Mouse (Mus musculus): Measurements from ENCODE around the gene Arhgap25. TPM values are rescaled to one million over a fixed set of nuclear protein-coding genes. Genes with fewer than 3 reads are reported as not detected.
"Not testable (repeated sequence)": the region's sequence is repeated elsewhere in the genome, so short reads cannot be mapped to it uniquely, and the experiment has no call there.

Gene Arhgap25
- total RNA-seq, 2 experiments from 2014 or later: 0.57 to 0.87 TPM

GRCm38 (mm10) chr6:87536270-87536669, 3.2 kb upstream of the Arhgap25 start:
- no peak for DNase-seq (ENCODE audit: low spot score)

- DNase-seq (ENCODE audit: low spot score): no peak
Measured at GRCm38 (mm10) chr6:87535651-87536050, 2.6 kb upstream of the Arhgap25 start.

- no peak for DNase-seq (ENCODE audit: low spot score)
Measured at GRCm38 (mm10) chr6:87534855-87535575, 2.0 kb upstream of the Arhgap25 start.

- no peak for DNase-seq (ENCODE audit: low spot score)
Measured at GRCm38 (mm10) chr6:87531456-87532015, 1.5 kb downstream of the Arhgap25 start.

GRCm38 (mm10) chr6:87530386-87530785, 2.7 kb downstream of the Arhgap25 start:
- no peak for DNase-seq (ENCODE audit: low spot score)

GRCm38 (mm10) chr6:87527846-87528557, 5.1 kb downstream of the Arhgap25 start:
- no peak for DNase-seq (ENCODE audit: low spot score)

- no peak for DNase-seq (ENCODE audit: low spot score)
Measured at GRCm38 (mm10) chr6:87527366-87527765, 5.7 kb downstream of the Arhgap25 start.

GRCm38 (mm10) chr6:87525126-87525525, 7.9 kb downstream of the Arhgap25 start:
- no peak for DNase-seq (ENCODE audit: low spot score)

- no peak for DNase-seq (ENCODE audit: low spot score)
Measured at GRCm38 (mm10) chr6:87524281-87524680, 8.8 kb downstream of the Arhgap25 start.

- no peak for DNase-seq (ENCODE audit: low spot score)
Measured at GRCm38 (mm10) chr6:87523736-87524135, 9.3 kb downstream of the Arhgap25 start.

GRCm38 (mm10) chr6:87523085-87523484, 10.0 kb downstream of the Arhgap25 start:
- no peak for DNase-seq (ENCODE audit: low spot score)

- peak; percentile 50 for DNase-seq (ENCODE audit: low spot score)
Measured at GRCm38 (mm10) chr6:87522236-87522635, 10.8 kb downstream of the Arhgap25 start.

- DNase-seq (ENCODE audit: low spot score): not testable (repeated sequence)
Measured at GRCm38 (mm10) chr6:87521705-87522104, 11.4 kb downstream of the Arhgap25 start.

GRCm38 (mm10) chr6:87520572-87520971, 12.5 kb downstream of the Arhgap25 start:
- no peak for DNase-seq (ENCODE audit: low spot score)

- DNase-seq (ENCODE audit: low spot score): no peak
Measured at GRCm38 (mm10) chr6:87519809-87520208, 13.2 kb downstream of the Arhgap25 start.

- no peak for DNase-seq (ENCODE audit: low spot score)
Measured at GRCm38 (mm10) chr6:87518622-87519021, 14.4 kb downstream of the Arhgap25 start.

- no peak for DNase-seq (ENCODE audit: low spot score)
Measured at GRCm38 (mm10) chr6:87517753-87518409, 15.2 kb downstream of the Arhgap25 start.

GRCm38 (mm10) chr6:87514321-87514720, 18.7 kb downstream of the Arhgap25 start:
- no peak for DNase-seq (ENCODE audit: low spot score)

- DNase-seq (ENCODE audit: low spot score): peak; percentile 59
Measured at GRCm38 (mm10) chr6:87513046-87513767, 19.9 kb downstream of the Arhgap25 start.

- DNase-seq (ENCODE audit: low spot score): peak; percentile 20
Measured at GRCm38 (mm10) chr6:87510999-87511398, 22.1 kb downstream of the Arhgap25 start.

- DNase-seq (ENCODE audit: low spot score): no peak
Measured at GRCm38 (mm10) chr6:87509806-87510205, 23.3 kb downstream of the Arhgap25 start.

Measured in gastrocnemius, adult 18-20 months (tissue).